Mouse (Mus musculus): ENCODE measurements around the gene Fam198a.
"Not testable (repeated sequence)": the region's sequence is repeated elsewhere in the genome, so short reads cannot be mapped to it uniquely, and the experiment has no call there.

The Fam198a gene

GRCm38 (mm10) chr9:122018782-122019395, 68.1 kb downstream of the Fam198a start:
- intact Hi-C loops (cut with DNase I): loop anchor here (2.0 kb wide), 2 partner anchors 102 to 166 kb away; no protein-coding TSS in a partner anchor

GRCm38 (mm10) chr9:122020321-122020720, 69.5 kb downstream of the Fam198a start:
- intact Hi-C loops (cut with DNase I): no loop called here

DNA sequence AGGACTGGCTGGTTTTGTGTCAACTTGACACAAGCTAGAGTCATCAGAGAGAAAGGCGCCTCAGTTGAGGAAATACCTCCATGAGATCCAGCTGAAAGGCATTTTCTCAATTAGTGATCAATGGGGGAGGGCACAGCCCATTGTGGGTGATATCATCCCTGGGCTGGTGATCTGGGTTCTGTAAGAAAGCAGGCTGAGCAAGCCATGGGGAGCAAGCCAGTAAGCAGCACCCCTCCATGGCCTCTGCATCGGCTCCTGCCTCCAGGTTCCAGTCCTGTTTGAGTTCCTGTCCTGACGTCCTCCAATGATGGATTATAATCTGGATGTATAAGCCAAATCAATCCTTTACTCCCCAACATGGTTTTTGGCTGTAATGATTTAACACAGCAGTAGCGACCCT, 70.4 kb downstream of the Fam198a start:
- intact Hi-C loops (cut with DNase I): not testable (repeated sequence)

DNA sequence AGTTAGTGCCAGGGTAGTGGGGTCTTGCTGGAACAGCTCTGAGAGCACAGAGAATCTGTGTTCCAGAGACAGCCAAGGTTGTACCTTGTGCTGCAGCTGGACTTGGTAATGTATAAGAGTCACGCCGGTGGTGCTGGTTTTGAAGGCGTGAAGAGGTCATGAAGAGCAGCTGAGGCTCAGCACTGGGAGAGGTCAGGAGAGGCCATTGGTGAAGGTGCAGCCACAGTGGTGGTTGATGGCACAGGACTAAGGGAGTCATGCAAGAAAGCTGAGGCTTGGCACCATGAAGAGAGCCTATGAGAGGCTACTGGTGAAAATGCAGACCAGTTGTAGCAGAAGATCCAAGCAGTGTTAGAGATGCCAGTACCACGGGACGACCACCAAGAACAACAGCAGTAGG, 70.8 kb downstream of the Fam198a start:
- intact Hi-C loops (cut with DNase I): no loop called here

DNA sequence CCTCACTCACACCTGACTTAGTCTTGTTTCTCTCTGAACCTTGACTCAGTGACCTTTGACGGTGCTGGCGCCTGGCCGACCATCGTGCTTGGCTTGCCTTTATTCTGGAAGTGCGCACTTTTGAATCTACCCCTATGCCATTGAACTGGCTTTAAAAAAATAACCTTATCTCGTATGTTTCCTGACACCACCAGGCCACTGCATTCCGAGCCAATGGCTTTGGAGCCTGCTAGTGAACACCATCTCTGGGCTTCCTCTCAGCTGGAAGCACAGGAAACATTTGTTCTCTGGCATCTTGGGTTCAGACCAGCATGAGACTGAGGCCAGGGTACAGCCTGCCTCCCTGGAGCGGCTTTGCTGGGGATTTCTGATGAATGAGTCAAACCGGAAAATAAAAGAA, 72.0 kb downstream of the Fam198a start:
- intact Hi-C loops (cut with DNase I): no loop called here

DNA sequence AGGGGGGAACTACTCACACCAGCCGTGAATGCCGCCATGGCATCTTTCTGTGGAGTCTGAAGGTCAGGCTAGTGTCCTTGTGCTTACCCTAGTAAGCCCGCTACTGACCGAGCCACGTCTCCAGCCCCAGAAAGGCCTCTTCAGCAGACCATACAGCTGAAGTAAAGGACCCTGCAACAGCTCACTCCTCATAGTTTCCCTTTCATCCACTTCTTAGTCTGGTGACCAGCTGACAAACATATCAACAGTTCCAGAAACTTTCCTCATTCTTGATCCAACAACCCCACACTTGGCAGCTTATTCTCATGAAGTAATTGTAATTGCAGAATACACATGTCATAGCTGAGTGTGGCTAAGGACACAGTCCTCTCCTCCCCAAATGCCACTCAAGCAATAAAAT, 73.1 kb downstream of the Fam198a start:
- intact Hi-C loops (cut with DNase I): no loop called here

GRCm38 (mm10) chr9:122024419-122024818, 73.6 kb downstream of the Fam198a start:
- intact Hi-C loops (cut with DNase I): no loop called here

DNA sequence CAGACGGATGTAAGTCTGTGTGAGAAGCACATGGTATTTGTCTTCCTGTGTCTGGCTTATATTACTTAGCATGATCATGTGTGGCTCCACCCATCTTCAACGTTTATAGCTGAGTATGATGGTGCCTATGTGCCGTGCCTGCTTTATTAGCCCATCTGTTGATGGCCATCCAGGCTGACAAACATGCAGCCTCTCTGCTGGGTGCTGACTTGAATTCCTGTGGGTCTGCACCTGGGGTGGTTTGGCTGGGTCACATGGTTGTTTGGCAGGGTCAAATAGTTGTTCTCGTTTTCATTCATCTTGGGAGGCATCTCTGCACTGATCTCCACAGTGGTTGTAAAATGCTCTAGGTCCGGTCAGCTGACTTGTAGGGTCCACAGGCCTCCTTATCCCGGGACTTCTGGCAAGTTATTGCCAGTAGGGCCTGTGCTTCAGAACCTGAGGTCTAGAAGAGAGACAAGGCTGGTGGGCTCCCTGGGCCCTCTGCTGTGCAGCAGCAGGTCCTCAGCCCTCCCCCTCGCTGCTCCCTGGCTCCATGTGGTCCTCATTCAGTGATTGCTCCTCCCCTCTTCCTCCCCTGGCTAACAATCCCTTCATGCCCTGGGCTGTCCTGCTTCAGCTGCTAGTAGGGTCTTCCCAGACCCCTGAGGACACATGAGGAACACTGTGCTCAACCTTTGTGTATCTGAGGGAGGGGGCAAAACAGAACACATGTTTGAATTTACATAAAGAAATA, 75.2 kb downstream of the Fam198a start:
- intact Hi-C loops (cut with DNase I): no loop called here

GRCm38 (mm10) chr9:122027081-122027913, 76.5 kb downstream of the Fam198a start:
- intact Hi-C loops (cut with DNase I): no loop called here

DNA sequence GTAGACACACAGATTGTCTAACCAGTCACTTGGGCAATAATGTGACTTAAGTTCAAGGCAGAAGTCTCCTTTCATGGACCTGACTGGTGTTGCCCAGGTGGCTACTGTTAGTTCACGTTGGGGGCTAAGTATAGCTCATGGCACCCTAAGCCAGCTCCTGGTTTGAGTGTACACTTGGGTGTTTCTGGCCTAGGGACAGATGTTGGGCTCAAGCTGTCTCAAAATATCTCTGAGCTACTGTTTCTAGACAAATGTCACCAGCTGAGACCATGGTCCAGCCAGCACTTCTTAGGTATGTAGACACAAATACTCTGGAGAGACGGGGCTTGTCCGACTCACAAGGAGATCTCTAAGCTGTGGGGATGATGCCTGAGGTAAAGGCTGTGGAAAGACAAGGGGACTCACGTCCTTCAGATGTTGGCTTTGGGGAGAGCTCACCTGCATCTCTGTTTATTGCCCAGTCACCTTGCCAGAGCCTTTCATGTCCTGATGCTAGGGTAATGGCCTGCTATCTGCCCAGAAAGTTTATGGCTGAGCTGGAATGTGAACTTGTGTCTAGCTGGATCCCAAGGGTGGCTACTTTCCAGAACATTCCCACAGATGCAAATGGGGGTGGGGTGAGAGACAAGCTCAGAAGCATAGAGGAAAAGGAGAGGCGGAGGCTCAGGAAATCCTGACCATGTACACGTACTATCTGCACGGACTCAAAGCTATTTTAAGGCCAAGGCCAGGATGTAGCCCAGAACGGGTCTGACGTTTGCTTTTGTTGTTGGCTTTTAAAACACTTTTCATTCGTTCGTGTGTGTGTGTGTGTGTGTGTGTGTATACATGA, 77.3 kb downstream of the Fam198a start:
- intact Hi-C loops (cut with DNase I): no loop called here

DNA sequence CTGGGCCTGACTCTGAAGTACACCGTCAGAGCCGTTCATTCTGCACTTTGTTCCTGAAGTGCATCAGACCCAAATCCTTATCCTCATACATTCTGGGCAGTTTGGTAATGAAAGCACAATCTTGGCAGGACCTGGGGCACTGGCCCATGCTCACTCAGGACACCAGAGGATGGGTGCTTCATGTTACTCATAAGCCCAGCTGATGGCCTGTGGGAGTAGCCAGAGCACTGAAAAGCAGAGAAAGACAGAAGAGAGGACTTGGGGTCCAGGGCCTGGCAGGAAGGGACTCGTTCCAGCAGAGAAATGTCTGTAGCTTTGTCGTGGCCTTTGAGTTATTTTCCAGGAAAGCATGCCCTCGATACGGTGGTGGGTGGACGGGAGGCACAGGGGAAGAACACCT, 79.0 kb downstream of the Fam198a start:
- intact Hi-C loops (cut with DNase I): no loop called here

Measured in adrenal gland (tissue).